Mouse (Mus musculus) kidney, postnatal 14 days (tissue): ENCODE data around the gene Pkp4.

Source experiments
- DNase-seq: peaks from one replicate; pipeline ENCODE4 v3.0.0; 2022; ENCODE audit warnings: mixed read lengths

The Pkp4 gene

DNA sequence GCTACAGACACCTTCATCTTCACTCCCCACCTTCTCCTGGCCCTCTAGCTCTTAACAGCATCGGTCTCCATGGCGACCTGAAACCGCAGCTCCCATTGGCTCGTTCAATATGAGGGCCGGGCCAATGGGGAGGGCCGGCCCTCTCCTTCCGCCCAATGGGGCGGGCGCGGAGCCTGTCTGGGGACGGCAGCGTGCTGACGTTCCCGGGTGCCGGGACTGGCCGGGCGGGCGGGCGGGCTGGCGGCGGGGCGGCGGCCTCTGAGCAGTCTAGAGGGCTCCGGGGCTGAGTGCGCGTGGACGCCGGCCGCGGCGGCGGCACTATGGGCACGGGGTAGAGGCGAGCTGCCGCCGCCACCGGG is at the start of gene Pkp4, which contains the start of gene Ccdc148:
TSS of gene Pkp4 (plus strand) at position 246 of the 359 bp plus-strand sequence.
TSS of gene Ccdc148 (minus strand) at position 79 of the 359 bp plus-strand sequence.
- DNase-seq, result peak; percentile 96

DNA sequence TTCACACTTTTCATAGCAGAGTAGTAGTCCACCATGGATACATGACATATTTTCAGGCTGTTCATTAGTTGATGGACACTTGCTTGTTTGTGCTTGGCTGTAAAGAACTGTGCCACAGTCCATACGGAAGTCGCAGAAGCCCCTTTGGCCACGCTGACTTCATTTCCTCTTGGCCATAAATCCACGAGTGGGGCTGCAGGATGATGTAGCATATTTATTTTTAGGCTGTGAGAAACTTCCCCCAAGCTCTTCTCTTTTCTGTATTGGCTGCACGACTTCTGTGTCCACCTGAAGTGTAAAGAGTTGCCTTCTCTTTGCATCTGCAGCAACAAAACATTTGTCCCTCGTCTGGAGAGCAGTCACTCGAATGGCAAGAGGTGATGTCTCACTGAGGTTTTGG is 31.6 kb upstream of the Pkp4 start:
- no peak for DNase-seq

DNA sequence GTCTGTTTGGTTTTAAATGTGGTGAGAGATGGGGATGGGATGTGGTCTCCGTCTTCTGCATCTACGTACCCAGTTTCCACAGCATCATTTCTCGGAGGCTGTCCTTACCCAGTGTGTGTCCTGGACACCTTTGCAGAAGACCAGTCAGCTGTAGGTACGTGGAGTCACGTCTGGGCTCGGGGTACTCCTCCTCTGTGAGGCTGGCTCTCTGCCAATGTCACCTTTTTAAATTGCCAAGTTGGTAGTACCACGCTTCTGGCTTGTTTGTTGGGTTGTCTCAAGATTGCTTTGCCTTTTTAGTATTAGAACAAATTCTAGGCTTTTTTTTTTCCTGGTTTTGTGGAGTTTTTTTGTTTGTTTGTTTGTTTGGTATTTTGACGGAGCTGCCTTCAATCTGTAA is 30.8 kb upstream of the Pkp4 start:
- no peak for DNase-seq

DNA sequence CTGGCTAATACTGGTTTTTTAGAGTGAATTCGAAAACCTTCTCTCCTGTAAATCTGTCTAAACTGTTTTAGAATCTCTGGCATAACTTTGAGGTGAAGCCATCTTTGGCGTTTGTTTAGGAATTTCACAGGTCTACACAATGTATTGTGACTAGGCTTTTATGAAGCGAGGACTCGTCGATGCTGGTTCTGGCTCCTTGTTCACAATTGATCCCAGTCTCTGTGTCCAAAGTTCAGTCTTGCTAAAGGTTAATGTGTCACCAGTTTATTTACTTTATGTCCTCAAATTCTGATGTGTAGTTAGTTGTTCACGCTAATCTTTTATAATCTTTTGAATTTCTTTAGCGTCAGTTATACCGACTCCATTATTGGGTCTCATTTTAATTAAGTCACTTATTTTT is 29.6 kb upstream of the Pkp4 start:
- no peak for DNase-seq

DNA sequence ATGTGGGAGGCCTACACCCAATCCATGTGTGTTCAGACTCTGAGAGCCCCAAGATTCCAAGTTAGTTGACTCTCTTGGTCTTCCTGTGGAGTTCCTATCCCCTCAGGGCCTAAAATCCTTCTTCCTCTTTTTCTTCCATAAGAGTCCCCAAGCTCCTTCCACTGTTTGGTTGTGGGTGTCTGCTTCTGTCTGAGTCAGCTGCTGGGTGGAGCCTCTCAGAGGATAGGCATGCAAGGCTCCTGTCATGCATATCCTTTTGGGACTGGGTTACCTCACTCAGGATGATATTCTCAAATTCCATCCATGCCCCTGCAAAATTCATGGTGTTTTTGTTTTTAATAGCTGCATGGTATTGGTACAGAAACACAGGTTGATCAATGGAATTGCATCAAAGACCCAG is 5.2 kb upstream of the Pkp4 start:
- no peak for DNase-seq

DNA sequence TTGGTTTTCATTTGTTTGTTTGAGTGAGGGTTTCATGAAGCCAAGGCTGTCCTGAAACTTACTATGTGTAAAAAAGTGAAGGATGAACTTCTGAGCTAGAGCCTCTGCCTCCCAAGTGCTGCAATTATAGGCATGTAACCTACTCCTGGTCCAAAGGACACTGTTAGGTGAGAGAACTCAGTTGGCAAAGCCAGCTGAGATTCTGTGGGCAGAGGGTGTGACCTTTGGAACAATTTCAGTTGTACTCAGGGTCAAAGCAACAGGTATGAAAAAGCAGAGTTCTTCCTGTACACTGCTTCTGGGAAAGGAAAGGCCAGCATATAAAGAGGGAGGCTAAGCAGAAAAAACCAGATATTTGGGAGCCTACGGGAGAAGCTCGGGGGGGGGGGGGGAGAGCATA is 2.5 kb upstream of the Pkp4 start:
- peak; percentile 74 for DNase-seq

DNA sequence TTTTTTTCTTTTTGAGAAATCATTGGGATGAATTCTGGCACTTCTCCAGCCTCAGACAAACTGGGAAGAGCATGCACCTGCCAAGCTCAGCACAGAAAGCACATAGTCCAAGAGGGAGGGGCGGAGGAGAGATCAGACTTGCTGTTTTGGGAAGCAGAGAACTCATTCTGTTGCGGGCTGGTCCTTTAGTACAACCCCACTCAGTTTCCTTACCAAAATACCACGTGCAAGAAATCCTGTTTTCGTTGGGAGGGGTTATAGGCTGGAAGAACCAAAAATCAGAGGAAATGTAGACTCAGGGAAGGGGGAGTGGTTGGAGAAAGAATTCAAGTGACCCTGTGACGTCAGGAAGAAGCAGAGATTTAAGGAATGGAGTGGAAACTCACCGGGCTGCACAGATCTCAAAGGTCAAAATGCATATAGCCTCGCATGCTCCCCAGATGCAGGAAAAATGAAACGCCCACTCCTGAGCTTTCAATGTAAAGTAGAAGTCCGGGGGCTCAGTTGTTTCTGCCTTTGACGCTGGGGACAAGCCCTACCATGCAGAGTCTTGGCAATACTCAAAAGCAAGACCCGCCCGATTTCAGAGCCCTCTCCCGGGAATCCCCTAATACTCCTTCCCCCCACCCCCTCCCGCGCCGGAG is 567 bp upstream of the Pkp4 start:
- DNase-seq, result peak; percentile 73

DNA sequence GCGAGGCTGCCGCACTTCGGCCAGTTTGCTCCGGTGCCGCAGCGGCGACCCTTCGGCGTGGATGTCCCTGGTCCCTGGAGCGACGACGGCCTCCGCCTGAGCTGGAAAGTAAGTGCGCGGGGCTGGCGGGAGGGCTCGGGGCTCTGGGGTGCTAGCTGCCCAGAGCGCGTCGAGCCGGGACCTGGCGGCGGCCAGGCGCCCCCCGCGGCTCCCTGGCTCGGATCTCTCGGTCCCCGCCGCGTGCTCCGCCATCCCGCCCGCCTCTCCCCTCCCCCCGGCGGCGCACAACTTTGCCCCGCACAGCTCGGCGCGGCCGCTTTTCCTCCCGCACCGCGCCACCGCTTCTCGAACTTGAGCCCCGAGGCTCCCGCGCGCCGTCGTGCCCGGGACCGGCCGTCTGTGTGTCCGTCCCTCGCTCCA is 381 bp downstream of the Pkp4 start:
- no peak for DNase-seq

DNA sequence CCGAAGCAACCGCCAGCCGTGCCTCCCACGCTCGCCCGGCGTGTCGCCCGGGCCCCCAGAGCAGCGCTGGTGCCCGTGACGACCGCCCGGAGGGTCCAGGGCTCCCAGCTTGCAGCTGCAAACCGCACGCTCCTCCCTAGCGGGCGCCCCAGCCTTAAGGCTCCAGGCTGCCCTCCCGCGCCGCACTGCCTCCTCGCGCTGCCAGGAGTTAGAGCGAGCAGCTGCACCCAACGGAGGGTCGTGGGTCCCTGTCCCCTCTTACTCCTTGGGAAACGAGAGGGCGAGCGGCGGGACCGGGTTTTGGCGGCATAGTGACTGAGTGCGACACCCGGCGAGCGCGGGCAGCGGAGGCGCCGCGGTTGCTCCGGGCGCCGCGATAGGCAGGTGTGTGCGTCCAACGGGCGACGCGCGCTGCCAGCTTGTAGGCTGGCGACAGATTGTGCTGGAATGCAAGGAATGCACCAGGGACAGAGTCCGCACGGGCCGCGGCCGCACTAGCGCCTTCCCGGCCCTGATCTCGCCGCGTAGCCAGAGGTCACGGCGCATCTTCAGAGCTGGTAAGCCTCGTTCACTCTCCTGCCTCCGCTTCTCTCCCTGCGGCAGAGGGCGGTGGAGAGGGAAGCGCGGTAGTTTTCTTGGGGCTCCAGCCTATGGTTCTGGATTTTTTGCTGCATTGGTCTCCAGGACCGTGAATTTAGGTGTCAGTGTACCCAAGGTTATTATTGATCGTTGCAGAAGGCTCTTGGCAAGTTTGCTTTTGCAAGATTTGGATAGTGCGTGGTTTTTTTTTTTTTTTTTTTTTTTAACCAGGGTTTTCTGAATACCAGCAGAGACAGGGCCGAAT is 1.0 kb downstream of the Pkp4 start:
- peak; percentile 85 for DNase-seq

DNA sequence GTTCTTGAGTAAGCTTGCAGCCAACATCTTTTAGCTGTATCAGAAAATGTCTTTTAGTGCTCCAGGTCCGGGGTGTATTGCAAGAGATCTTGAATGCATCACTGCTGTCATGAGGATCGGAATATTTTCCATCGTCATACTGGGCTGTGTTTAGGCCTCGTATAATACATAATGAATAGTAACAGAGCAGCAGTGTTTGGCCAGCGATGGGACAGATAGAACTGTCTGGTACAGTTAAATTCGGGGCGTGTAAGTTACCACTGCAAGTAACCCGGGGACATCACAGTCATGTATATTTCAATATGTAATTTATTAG is 1.6 kb downstream of the Pkp4 start:
- DNase-seq, result no peak

DNA sequence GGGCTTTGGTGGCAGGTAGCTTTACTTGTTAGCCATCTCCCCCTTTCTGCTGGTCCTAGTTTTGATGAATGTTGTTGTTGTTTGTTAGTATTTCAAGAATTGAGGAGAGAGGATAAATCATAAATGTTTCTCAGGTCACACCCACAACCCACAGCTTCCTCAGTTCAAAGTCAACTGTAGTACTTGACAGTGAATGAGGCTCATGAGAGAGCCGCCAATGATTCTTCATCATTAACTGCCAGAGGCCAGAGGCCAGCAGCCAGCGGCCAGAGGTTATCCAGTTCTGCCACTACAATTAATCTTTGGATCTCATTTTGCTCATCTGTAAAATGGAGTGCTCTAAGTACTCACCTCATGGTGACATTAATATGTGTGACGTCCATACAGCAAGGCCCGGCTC is 6.3 kb downstream of the Pkp4 start:
- DNase-seq, result no peak

DNA sequence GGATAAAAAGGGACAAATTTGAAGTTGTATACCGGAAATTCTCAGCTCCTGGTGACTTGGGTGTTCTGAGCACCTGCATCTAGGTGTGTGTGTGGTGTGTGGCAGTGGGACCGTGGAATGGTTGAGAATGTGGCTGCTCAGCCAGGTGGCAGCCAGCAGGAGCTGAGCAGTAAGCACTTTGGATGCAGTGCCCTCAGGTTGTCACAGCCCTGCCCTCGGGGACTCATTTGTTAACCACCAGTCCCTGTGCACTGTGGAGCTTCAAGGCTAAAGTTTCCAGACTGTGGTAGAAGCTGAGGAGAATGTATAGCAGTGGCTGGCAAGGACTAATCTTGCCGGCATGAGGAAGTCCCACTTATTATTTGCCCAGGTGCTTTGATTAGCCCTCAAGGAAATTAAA is 7.2 kb downstream of the Pkp4 start:
- no peak for DNase-seq

DNA sequence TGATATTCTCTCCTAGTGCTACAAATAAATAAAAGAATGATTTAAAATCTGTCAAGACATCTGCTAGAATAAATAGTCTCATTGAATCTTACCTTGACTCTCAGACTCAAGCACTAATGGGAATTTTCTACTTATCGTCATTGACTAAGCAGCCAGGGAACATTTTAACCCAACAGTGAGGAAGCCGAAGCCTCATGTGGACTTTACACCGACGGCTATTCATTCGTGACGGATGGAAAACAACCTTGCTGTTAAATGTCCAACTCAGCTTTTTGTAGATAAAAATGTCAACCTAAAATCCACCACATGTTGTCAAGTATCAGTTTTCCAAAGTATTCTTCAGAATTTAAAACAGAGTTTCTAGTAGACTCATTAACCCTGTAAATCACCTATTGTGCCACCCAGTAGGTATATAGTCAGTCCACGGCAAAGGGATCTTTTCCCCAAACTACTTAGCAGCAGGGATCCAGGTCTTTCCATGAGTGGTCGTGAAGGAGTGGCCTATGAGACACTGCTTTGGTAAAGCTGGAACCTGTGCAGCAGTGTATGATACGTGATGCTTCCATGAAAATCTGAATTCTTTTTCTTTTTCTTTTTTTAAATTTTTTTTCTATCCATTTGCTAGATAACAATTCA is 9.0 kb downstream of the Pkp4 start:
- peak; percentile 68 for DNase-seq

DNA sequence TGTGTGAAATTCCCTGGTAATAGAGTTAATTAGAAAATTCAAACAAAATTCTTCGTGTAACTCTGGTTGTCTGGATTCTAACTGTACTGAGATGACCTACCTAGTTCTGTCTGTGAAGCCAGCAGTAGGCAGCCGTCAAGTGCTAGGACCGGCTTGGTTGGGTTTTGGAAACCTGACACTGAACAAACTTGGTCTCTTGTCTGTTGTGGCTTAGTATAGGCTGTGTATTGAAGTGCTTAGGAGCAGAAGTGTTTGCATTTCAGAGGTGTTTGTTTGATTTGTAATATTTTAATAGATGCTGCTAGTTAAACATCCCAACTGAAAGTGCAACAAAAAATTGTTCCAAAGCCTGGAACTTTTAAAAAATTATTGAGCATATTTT is 9.5 kb downstream of the Pkp4 start:
- DNase-seq, result no peak

DNA sequence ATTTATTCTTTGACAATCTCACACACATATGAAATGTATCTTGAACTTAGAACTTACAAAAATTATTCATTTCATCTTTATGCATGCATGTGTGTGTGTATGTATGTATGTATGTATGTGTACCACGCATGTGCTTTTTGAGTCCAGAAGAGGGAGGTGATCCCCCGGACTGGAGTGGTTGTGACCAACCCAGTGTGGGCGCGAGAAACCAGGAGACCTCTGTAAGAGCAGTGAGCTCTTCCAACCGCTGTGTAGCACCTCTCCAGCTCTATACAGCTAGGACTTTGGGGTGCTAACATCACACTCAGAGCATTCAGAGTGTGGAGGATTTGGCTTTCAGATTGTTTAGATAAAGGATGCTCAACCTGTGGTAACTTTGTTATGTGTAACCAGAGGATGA is 9.9 kb downstream of the Pkp4 start:
- no peak for DNase-seq

DNA sequence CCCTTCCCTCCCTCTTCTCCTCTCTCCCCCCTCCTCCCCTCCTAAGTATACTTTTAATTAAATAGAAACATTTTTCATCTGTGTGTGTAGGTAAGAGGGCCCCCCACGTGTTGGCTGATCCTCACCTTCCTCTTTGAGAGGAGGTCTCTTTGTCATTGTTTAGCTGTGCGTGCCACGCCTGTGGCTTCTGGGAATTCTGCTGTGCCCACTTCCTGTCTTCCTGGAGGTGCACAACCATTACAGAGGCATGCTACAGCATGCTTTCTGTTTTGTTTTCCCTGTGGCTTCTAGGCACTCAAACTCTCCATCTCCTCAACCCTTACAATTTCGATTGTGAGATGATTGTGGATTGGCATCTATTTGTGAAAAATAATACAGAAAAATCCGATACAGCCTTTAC is 10.9 kb downstream of the Pkp4 start:
- no peak for DNase-seq

DNA sequence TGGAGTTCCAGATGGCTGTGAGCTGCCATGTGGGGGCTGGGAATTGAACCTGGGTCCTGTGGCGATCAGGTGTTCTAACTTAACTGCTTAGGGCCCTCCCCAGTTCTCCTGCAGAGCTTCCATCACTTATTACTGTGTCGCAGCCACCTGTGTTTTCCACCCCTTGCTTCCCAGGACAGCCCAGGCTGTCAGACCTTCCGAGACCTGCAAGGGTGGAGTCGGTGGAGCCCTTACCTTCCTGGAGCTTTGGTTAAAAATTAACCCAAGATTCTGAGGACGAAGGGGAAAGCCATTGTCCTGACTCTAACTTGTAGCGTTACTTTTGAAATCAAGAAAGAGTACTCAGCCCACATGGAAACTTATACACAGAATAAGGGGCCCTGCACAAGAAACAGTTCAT is 15.3 kb downstream of the Pkp4 start:
- peak; percentile 49 for DNase-seq

DNA sequence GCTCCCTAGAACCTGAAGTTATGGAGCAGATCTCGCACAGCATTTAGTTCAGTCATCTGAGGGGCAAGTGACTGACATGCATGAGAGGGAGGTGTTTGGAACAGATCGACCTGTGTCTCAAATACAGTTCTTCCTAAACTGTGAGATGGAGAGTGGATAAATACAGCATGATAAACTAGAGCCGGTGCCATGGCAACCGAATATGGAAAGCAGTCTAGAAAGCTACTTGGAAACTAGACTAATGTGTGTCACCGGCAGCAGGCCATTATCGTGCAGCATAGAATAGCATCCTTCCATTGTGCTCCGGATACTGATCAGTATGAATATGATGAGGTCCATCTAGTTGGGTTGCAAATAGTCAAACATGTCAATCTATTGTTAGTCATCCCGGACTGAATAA is 17.5 kb downstream of the Pkp4 start:
- no peak for DNase-seq

DNA sequence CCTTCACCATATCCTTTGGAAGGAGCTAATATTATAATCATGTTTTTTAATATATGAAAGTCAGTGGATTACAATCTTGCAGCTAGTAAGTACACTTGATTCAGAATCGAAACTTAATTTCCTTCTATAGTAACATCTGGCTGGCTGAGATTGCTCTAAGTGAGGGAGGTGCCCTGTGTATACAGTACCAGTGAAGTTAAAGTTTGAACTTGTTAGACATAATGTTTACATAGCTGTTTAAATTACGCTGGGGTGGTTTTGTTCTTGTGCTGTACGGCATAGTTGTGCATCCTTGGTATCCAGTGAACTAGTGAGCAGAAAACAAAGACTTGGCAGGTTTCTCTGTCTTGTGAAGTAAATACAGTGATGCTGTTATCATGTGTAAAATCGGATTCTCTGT is 18.3 kb downstream of the Pkp4 start:
- no peak for DNase-seq

DNA sequence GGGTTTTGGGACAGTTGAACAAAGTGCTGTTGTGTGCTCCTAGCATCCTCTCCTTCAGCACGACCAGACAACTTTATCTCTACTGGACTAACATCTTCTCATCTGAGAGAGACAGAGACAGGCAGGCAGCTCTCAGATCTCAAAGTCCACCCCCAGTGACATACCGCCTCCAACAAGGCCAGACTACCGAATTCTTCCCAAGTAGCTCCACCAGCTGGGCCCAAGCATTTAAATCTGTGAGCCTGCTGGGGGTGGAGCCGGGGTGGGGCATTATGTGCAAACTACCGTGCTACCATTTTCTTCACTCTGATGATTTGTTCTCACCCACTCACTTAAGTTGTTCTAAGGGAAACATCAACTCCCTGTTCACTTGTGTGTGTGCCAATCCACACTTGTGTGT is 18.8 kb downstream of the Pkp4 start:
- DNase-seq, result no peak

DNA sequence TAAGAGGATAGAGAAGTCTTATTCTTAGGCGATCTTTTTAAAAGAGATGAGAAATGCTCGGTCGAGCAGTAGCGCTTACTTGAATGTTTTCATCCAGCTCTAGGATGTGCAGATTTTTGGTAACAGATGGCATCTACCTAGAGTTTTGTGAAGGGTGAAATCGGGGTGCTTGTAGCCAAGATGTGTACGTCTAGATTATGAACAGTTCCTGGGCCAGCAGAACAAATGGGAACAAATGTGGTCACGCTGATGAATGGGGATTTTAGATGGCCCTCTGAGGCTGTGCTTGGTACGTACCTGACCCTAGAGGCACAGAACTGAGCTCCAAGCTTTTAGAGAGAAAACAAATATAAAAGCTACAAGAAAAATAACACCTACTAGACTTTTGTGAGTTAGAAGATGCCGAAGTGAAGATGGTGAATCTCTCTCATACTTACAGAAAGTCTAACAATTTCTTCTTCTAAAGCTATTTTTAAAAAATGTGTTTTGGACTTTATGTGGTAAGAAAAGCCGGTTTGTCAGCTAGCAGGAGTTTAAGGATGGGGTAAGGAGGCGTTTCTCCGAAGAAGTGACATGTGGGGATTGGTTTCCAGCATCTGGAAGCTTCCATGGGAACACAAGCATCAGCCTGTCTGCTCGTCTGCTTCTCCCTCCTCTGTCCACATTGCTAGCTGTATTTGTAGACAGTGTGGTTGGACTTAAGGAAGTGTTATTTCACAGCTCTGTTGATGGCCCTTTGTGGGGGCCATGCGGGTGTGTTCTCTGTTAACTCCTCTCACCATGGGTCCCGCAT is 20.9 kb downstream of the Pkp4 start:
- no peak for DNase-seq

DNA sequence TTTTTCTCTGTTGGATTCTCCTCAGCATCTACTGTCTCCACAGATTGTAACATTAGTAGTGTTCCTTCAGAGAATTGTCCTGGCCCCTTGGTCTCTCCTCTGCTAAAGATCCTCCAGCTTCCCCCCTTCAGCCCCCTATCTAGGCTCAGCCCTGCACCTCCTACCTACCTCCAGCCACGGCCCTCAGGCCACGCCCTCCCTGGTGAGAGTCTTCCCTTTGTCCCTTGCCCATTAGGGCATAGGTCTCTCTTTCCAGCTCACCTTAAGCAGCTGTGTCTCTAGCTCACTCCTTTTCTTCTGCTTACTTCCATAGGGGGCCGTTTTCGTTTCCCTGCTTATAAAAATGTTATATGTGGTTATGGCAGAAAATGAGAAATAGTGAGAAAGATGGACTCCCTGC is 22.9 kb downstream of the Pkp4 start:
- no peak for DNase-seq
